ENCODE assay signal across 11 mouse cellular contexts in the genomic region with DNA sequence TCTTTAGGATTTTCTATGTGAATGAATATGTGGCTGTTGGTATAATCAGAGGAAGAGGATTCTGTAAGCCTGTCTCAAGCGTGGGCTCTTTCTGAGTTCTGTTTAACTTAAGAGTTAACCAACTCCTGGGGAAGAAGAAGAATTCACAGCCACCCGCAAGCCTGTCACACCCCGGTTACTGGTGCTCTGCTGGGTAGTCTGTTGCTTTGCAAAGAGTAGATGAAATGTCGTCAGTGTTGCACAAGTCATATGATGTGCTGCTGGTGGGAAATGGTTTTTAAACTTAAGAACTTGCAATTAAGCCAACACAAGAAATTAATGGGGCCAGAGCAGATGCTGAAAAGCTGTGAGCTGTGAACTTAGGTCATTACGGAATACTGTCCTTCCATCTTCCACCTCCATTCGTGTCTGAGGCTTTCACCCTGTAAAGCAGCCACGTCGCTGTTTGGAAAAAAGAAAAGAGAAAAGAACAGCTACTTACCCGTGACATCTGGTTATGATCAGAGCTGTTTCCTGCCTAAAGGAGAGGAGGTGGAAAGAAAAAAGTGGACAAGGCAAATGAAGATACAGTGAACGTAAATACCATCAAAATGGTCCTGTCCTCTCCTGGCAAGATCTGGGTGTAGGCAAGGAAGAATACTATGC. TPM values are rescaled to one million over a fixed set of nuclear protein-coding genes. Genes with fewer than 3 reads are reported as not detected.
DNase-seq lines count a peak whose midpoint lies in the region; ATAC-seq lines count a peak whose summit lies in the region.
"Had no signal": no experiment of that assay in that cellular context is flagged by ENCODE, and none has a peak within 500 bp of the region (broad histone marks: within the 10 kb centered on the region; RNA-seq: fewer than 3 reads in every experiment).

No protein-coding gene starts in this region.

- peak overlapping the region; percentile 53 for H3K4me2 ChIP-seq in heart, embryonic 14.5 days (ENCODE audit: low read length)
- peak overlapping the region; percentile 60 for H3K4me2 ChIP-seq in limb, embryonic 13.5 days (replicated peaks)
- no peak overlapping the region for H3K4me2 ChIP-seq in forebrain, embryonic 12.5 days

- peaks cover 5 to 10% of the 10 kb centered on the region in 2 experiments for H3K4me1 ChIP-seq in heart, embryonic 14.5 days (ENCODE audit: control insufficient read depth in 2 of 2, insufficient read depth in 2 of 2, low read length in 2 of 2)
- H3K4me1 ChIP-seq in embryonic facial prominence, embryonic 10.5 days: peaks cover 27% of the 10 kb centered on the region
- peaks cover 21% of the 10 kb centered on the region for H3K4me1 ChIP-seq in limb, embryonic 13.5 days
- H3K4me1 ChIP-seq in forebrain, embryonic 12.5 days: no peaks in the 10 kb centered on the region

- H3K4me3 ChIP-seq in heart, embryonic 14.5 days (ENCODE audit: control insufficient read depth in 1 of 2, insufficient read depth in 1 of 2, low read depth in 1 of 2, low read length in 2 of 2): peak overlapping the region; percentile 2 to 28; a peak in 3 of 4 replicates
- peak overlapping the region; percentile 13 for H3K4me3 ChIP-seq in embryonic facial prominence, embryonic 10.5 days
- H3K4me3 ChIP-seq in limb, embryonic 13.5 days: peak overlapping the region; percentile 36
- no peak overlapping the region for H3K4me3 ChIP-seq in forebrain, embryonic 12.5 days (replicated peaks)

- no peaks in the 10 kb centered on the region for H3K27me3 ChIP-seq in heart, embryonic 14.5 days (ENCODE audit: control insufficient read depth, insufficient read depth, low read length)
- no peaks in the 10 kb centered on the region for H3K27me3 ChIP-seq in embryonic facial prominence, embryonic 10.5 days (replicated peaks; ENCODE audit: low read depth, poor library complexity, severe bottlenecking)
- no peaks in the 10 kb centered on the region for H3K27me3 ChIP-seq in limb, embryonic 13.5 days
- H3K27me3 ChIP-seq in forebrain, embryonic 12.5 days: no peaks in the 10 kb centered on the region
- H3K27me3 ChIP-seq: CH12.LX had no signal

- peak overlapping the region; percentile 38; the same call in 1 of the 2 replicates for H3K9ac ChIP-seq in heart, embryonic 14.5 days (ENCODE audit: low read length)
- peak overlapping the region; percentile 57 for H3K9ac ChIP-seq in limb, embryonic 13.5 days
- H3K9ac ChIP-seq in forebrain, embryonic 12.5 days: no peak overlapping the region

- DNase-seq in heart, postnatal 14 days: no peak
- DNase-seq in 3T3-L1 (ENCODE audit: low read depth, low spot score): peak; percentile 55
- peak; percentile 25 for DNase-seq in embryonic facial prominence, embryonic 10.5 days (ENCODE audit: low spot score)
- no peak for DNase-seq in layer of hippocampus, adult 8-10 months (ENCODE audit: low spot score in 2 of 2)
- DNase-seq in urinary bladder, postnatal 25 days (ENCODE audit: low spot score): no peak
- DNase-seq: midbrain, embryonic 14.5 days had no signal

- H3K9me3 ChIP-seq in heart, embryonic 14.5 days (ENCODE audit: control insufficient read depth, low read length): no peaks in the 10 kb centered on the region
- H3K9me3 ChIP-seq in embryonic facial prominence, embryonic 10.5 days: no peaks in the 10 kb centered on the region
- H3K9me3 ChIP-seq in limb, embryonic 13.5 days: no peaks in the 10 kb centered on the region
- H3K9me3 ChIP-seq in forebrain, embryonic 12.5 days: no peaks in the 10 kb centered on the region

- ATAC-seq in heart, embryonic 14.5 days (ENCODE audit: insufficient number of reproducible peaks, insufficient read depth, low FRiP score, low read depth): no peak
- peak; percentile 66 for ATAC-seq in limb, embryonic 13.5 days (ENCODE audit: low FRiP score, low read depth)
- no peak for ATAC-seq in forebrain, embryonic 12.5 days (ENCODE audit: low FRiP score)

- 42% methylated on average over 10 of the region's 10 CpGs for WGBS in heart, embryonic 14.5 days
- WGBS in embryonic facial prominence, embryonic 10.5 days: 45% methylated on average over 10 of the region's 10 CpGs
- 16% methylated on average over 10 of the region's 10 CpGs for WGBS in limb, embryonic 13.5 days
- WGBS in forebrain, embryonic 12.5 days: 76% methylated on average over 10 of the region's 10 CpGs

- H3K36me3 ChIP-seq in heart, embryonic 14.5 days (ENCODE audit: control insufficient read depth, insufficient read depth, low read length): peaks cover 26% of the 10 kb centered on the region
- peaks cover 27% of the 10 kb centered on the region for H3K36me3 ChIP-seq in embryonic facial prominence, embryonic 10.5 days (replicated peaks)
- peaks cover 24% of the 10 kb centered on the region for H3K36me3 ChIP-seq in limb, embryonic 13.5 days
- peaks cover 15% of the 10 kb centered on the region for H3K36me3 ChIP-seq in forebrain, embryonic 12.5 days (replicated peaks)

- peak overlapping the region; percentile 2 to 59; a peak in 3 of 4 replicates for H3K27ac ChIP-seq in heart, embryonic 14.5 days (replicated peaks in 1 of 2; ENCODE audit: control insufficient read depth in 1 of 2, insufficient read depth in 1 of 2, low read depth in 2 of 2, low read length in 2 of 2)
- H3K27ac ChIP-seq in embryonic facial prominence, embryonic 10.5 days (replicated peaks): peak overlapping the region; percentile 74
- peak overlapping the region; percentile 77 for H3K27ac ChIP-seq in limb, embryonic 13.5 days
- no peak overlapping the region for H3K27ac ChIP-seq in forebrain, embryonic 12.5 days

- intact Hi-C loops in heart, postnatal 14 days (cut with DNase I): no loop called here

RNA-seq across cellular contexts. Expression of gene Ctsk, which starts 0.6 kb away (rescaled TPM):
- 23.2 and 23.9 TPM in 2 replicates for polyA plus RNA-seq in heart, embryonic 14.5 days (2014; fragmentation: Nextera tagmentation; extraction: Ambion mirVana)
- total RNA-seq in heart, postnatal 14 days (2021): 10 to 100 TPM; 13.6 to 14.3 TPM
- polyA plus RNA-seq in embryonic facial prominence, embryonic 10.5 days (2016; fragmentation: Nextera tagmentation; extraction: Ambion mirVana): 3.4 and 5.5 TPM in 2 replicates
- 32.7 and 37.8 TPM in 2 replicates for polyA plus RNA-seq in limb, embryonic 13.5 days (2015; fragmentation: Nextera tagmentation; extraction: Ambion mirVana)
- 6.0 and 8.1 TPM in 2 replicates for polyA plus RNA-seq in forebrain, embryonic 12.5 days (2016; fragmentation: Nextera tagmentation; extraction: Ambion mirVana)
- total RNA-seq in layer of hippocampus, adult 8-10 months (2022): 1 to 10 TPM; 1.9 to 3.2 (median 2.8) TPM
- total RNA-seq: CH12.LX had no signal

RNA-seq across cellular contexts. Expression of gene Ctss, which starts 27.0 kb away (rescaled TPM):
- 19.0 and 28.3 TPM in 2 replicates for polyA plus RNA-seq in heart, embryonic 14.5 days (2014; fragmentation: Nextera tagmentation; extraction: Ambion mirVana)
- total RNA-seq in heart, postnatal 14 days (2021): 10 to 100 TPM; 11.6 to 12.7 TPM
- 3.4 and 4.3 TPM in 2 replicates for polyA plus RNA-seq in embryonic facial prominence, embryonic 10.5 days (2016; fragmentation: Nextera tagmentation; extraction: Ambion mirVana)
- polyA plus RNA-seq in limb, embryonic 13.5 days (2015; fragmentation: Nextera tagmentation; extraction: Ambion mirVana): 12.0 and 14.4 TPM in 2 replicates
- 6.2 and 6.5 TPM in 2 replicates for polyA plus RNA-seq in forebrain, embryonic 12.5 days (2016; fragmentation: Nextera tagmentation; extraction: Ambion mirVana)
- 100 to 1,000 TPM in 2 of 4 experiments, 10 to 100 TPM in 2; 61.9 to 591 (median 296) TPM for total RNA-seq in layer of hippocampus, adult 8-10 months (2022)

RNA-seq across cellular contexts. Expression of gene Hormad1, which starts 59.9 kb away (rescaled TPM):
- not detected in 2 replicates for polyA plus RNA-seq in heart, embryonic 14.5 days (2014; fragmentation: Nextera tagmentation; extraction: Ambion mirVana)
- not detected for total RNA-seq in heart, postnatal 14 days (2021)
- not detected in 2 replicates for polyA plus RNA-seq in embryonic facial prominence, embryonic 10.5 days (2016; fragmentation: Nextera tagmentation; extraction: Ambion mirVana)
- polyA plus RNA-seq in limb, embryonic 13.5 days (2015; fragmentation: Nextera tagmentation; extraction: Ambion mirVana): not detected in 2 replicates
- not detected in 2 replicates for polyA plus RNA-seq in forebrain, embryonic 12.5 days (2016; fragmentation: Nextera tagmentation; extraction: Ambion mirVana)
- total RNA-seq in layer of hippocampus, adult 8-10 months (2022): not detected
- total RNA-seq: CH12.LX; heart, postnatal 10 days had no signal
- polyA plus RNA-seq: midbrain, embryonic 14.5 days had no signal

Comparison
In these comparisons a context has a peak if more than half of its experiments do, and no peak if none do; other contexts are left out.
1. DNase-seq: peak in 3T3-L1 (single experiment) and embryonic facial prominence, embryonic 10.5 days (single experiment); none in heart, postnatal 14 days (0 of 2), layer of hippocampus, adult 8-10 months (0 of 2) and urinary bladder, postnatal 25 days (single experiment).